Mouse (Mus musculus): ENCODE data around the gene Cnpy3.

GRCm38 (mm10) chr17:46702100-46702499 is 49.9 kb downstream of the Cnpy3 start:
- TF ChIP-seq POLR2A (IDR thresholded peaks at IDR 0.05; ENCODE audit: control insufficient read depth, extremely low read depth, insufficient read depth, low read length, poor library complexity) (no peak), CTCF (IDR thresholded peaks at IDR 0.05; ENCODE audit: borderline replicate concordance, control insufficient read depth, extremely low read depth, insufficient read depth, low read length, poor library complexity) (no peak)

All from thymus, adult 2 months (tissue).